Mouse (Mus musculus): ENCODE measurements around the gene Pitpnm1. TPM values are rescaled to one million over a fixed set of nuclear protein-coding genes. Genes with fewer than 3 reads are reported as not detected.
"Not testable (repeated sequence)": the region's sequence is repeated elsewhere in the genome, so short reads cannot be mapped to it uniquely, and the experiment has no call there.

Pitpnm1 gene
- polyA plus RNA-seq, 1 experiment from 2014 or later, result 13.1 TPM

- Histone ChIP-seq H3K4me2 (ENCODE audit: low read depth) (no peak overlapping the region), H3K36me3 (ENCODE audit: control insufficient read depth, insufficient read depth, low read length) (peaks cover 21% of the 10 kb centered on the region), H3K9ac (ENCODE audit: low read length) (no peak overlapping the region), H3K4me3 (ENCODE audit: low read depth, low read length) (no peak overlapping the region), H3K27me3 (ENCODE audit: control insufficient read depth, insufficient read depth, low read length) (no peaks in the 10 kb centered on the region), H3K9me3 (ENCODE audit: control insufficient read depth, low read length) (no peaks in the 10 kb centered on the region), H3K27ac (ENCODE audit: low read depth, low read length) (no peak overlapping the region), H3K4me1 (ENCODE audit: control insufficient read depth, insufficient read depth, low read length) (no peaks in the 10 kb centered on the region)
- WGBS, result 97% methylated on average over 10 of the region's 10 CpGs
- no peak for DNase-seq (ENCODE audit: low spot score)
- no peak for ATAC-seq (ENCODE audit: insufficient read depth, low FRiP score, low TSS enrichment)
These were observed 15.3 kb downstream of the Pitpnm1 start for GRCm38 (mm10) chr19:4115144-4115543.

DNA sequence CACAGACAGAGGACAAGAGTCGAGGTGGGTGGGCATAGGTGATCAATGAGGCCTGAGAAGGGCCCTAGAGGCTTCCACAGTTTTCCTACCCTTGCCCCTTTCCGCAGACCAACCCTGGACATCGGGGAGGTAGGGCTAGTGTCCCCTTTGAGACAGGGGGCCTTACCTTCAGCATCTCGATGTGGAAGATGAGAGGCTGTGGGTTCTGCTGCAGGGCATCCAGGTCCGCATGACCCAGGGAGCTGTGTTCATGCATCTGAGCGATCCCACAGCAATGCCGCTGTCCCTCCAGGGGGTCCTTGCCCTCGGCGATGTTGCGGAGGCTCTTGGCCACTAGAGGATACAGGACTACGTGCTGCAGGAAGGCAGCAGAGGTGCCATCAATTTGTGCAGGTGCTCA, 16.0 kb downstream of the Pitpnm1 start:
- H3K27me3 ChIP-seq (ENCODE audit: control insufficient read depth, insufficient read depth, low read length), result no peaks in the 10 kb centered on the region
- H3K36me3 ChIP-seq (ENCODE audit: control insufficient read depth, insufficient read depth, low read length), result peaks cover 21% of the 10 kb centered on the region
- no peak overlapping the region for H3K4me3 ChIP-seq (ENCODE audit: low read depth, low read length)
- no peaks in the 10 kb centered on the region for H3K9me3 ChIP-seq (ENCODE audit: control insufficient read depth, low read length)
- H3K9ac ChIP-seq (ENCODE audit: low read length), result no peak overlapping the region
- H3K27ac ChIP-seq (ENCODE audit: low read depth, low read length), result no peak overlapping the region
- H3K4me1 ChIP-seq (ENCODE audit: control insufficient read depth, insufficient read depth, low read length), result 0 out of 2 replicates have a peak, but pooled peaks cover 3% of the 10 kb centered on the region
- ATAC-seq (ENCODE audit: insufficient read depth, low FRiP score, low TSS enrichment), result no peak
- no peak for DNase-seq (ENCODE audit: low spot score)
- 84% methylated on average over 11 of the region's 11 CpGs for WGBS
- H3K4me2 ChIP-seq (ENCODE audit: low read depth), result no peak overlapping the region

- H3K36me3 ChIP-seq (ENCODE audit: control insufficient read depth, insufficient read depth, low read length), result peaks cover 21% of the 10 kb centered on the region
- no peaks in the 10 kb centered on the region for H3K9me3 ChIP-seq (ENCODE audit: control insufficient read depth, low read length)
- H3K4me1 ChIP-seq (ENCODE audit: control insufficient read depth, insufficient read depth, low read length), result 0 out of 2 replicates have a peak, but pooled peaks cover 3% of the 10 kb centered on the region
- H3K27ac ChIP-seq (ENCODE audit: low read depth, low read length), result no peak overlapping the region
- WGBS, result 97% methylated on average over 7 of the region's 7 CpGs
- H3K4me3 ChIP-seq (ENCODE audit: low read depth, low read length), result no peak overlapping the region
- no peak overlapping the region for H3K9ac ChIP-seq (ENCODE audit: low read length)
- DNase-seq (ENCODE audit: low spot score) (no peak), ATAC-seq (ENCODE audit: insufficient read depth, low FRiP score, low TSS enrichment) (no peak)
- H3K27me3 ChIP-seq (ENCODE audit: control insufficient read depth, insufficient read depth, low read length), result no peaks in the 10 kb centered on the region
- no peak overlapping the region for H3K4me2 ChIP-seq (ENCODE audit: low read depth)
These were observed 17.2 kb downstream of the Pitpnm1 start for GRCm38 (mm10) chr19:4117006-4117405.

DNA sequence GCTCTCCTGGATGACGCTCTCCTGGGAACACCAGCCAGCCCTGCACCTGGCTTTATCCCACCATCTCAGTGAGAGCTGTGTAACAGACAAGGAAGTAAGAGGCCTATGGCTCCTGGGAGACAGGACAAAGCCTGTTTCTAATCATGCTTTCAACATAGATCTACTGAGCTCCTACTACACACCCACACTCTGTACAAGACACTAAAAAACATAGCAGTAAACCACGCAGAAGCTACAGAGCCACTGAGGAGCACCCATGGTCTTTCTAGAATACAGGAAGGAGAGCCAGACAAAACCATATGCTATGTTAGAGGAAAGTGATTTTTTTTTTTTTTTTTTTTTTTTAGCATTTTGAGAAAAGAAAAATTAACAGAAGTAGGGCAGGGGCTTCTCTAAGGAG, 18.6 kb downstream of the Pitpnm1 start:
- Histone ChIP-seq H3K9me3 (ENCODE audit: control insufficient read depth, low read length) (no peaks in the 10 kb centered on the region), H3K27me3 (ENCODE audit: control insufficient read depth, insufficient read depth, low read length) (no peaks in the 10 kb centered on the region), H3K4me1 (ENCODE audit: control insufficient read depth, insufficient read depth, low read length) (0 out of 2 replicates have a peak, but pooled peaks cover 3% of the 10 kb centered on the region), H3K27ac (ENCODE audit: low read depth, low read length) (no peak overlapping the region), H3K36me3 (ENCODE audit: control insufficient read depth, insufficient read depth, low read length) (peaks cover 15% of the 10 kb centered on the region), H3K9ac (ENCODE audit: low read length) (no peak overlapping the region), H3K4me3 (ENCODE audit: low read depth, low read length) (no peak overlapping the region), H3K4me2 (ENCODE audit: low read depth) (no peak overlapping the region)
- ATAC-seq (ENCODE audit: insufficient read depth, low FRiP score, low TSS enrichment) (no peak), DNase-seq (ENCODE audit: low spot score) (no peak)
- WGBS, result 97% methylated on average over 2 of the region's 2 CpGs

- Histone ChIP-seq H3K4me1 (ENCODE audit: control insufficient read depth, insufficient read depth, low read length) (0 out of 2 replicates have a peak, but pooled peaks cover 3% of the 10 kb centered on the region), H3K36me3 (ENCODE audit: control insufficient read depth, insufficient read depth, low read length) (peaks cover 10% of the 10 kb centered on the region), H3K4me2 (ENCODE audit: low read depth) (no peak overlapping the region; the same call in 1 of the 2 replicates), H3K27me3 (ENCODE audit: control insufficient read depth, insufficient read depth, low read length) (no peaks in the 10 kb centered on the region), H3K4me3 (ENCODE audit: low read depth, low read length) (no peak overlapping the region), H3K27ac (ENCODE audit: low read depth, low read length) (no peak overlapping the region), H3K9me3 (ENCODE audit: control insufficient read depth, low read length) (no peaks in the 10 kb centered on the region), H3K9ac (ENCODE audit: low read length) (no peak overlapping the region)
- ATAC-seq (ENCODE audit: insufficient read depth, low FRiP score, low TSS enrichment) (no peak), DNase-seq (ENCODE audit: low spot score) (no peak)
- WGBS, result 91% methylated on average over 6 of the region's 6 CpGs
These were observed 20.1 kb downstream of the Pitpnm1 start for GRCm38 (mm10) chr19:4119716-4120487.

- Histone ChIP-seq H3K27me3 (ENCODE audit: control insufficient read depth, insufficient read depth, low read length) (no peaks in the 10 kb centered on the region), H3K4me1 (ENCODE audit: control insufficient read depth, insufficient read depth, low read length) (0 out of 2 replicates have a peak, but pooled peaks cover 3% of the 10 kb centered on the region), H3K4me3 (ENCODE audit: low read depth, low read length) (peak overlapping the region; percentile 32; the same call in 1 of the 2 replicates), H3K9ac (ENCODE audit: low read length) (no peak overlapping the region), H3K27ac (ENCODE audit: low read depth, low read length) (no peak overlapping the region), H3K4me2 (ENCODE audit: low read depth) (peak overlapping the region; percentile 38), H3K9me3 (ENCODE audit: control insufficient read depth, low read length) (no peaks in the 10 kb centered on the region), H3K36me3 (ENCODE audit: control insufficient read depth, insufficient read depth, low read length) (peaks cover 5% of the 10 kb centered on the region)
- 98% methylated on average over 2 of the region's 2 CpGs for WGBS
- no peak for DNase-seq (ENCODE audit: low spot score)
- ATAC-seq (ENCODE audit: insufficient read depth, low FRiP score, low TSS enrichment), result no peak
These were observed 20.7 kb downstream of the Pitpnm1 start for GRCm38 (mm10) chr19:4120496-4120895.

DNA sequence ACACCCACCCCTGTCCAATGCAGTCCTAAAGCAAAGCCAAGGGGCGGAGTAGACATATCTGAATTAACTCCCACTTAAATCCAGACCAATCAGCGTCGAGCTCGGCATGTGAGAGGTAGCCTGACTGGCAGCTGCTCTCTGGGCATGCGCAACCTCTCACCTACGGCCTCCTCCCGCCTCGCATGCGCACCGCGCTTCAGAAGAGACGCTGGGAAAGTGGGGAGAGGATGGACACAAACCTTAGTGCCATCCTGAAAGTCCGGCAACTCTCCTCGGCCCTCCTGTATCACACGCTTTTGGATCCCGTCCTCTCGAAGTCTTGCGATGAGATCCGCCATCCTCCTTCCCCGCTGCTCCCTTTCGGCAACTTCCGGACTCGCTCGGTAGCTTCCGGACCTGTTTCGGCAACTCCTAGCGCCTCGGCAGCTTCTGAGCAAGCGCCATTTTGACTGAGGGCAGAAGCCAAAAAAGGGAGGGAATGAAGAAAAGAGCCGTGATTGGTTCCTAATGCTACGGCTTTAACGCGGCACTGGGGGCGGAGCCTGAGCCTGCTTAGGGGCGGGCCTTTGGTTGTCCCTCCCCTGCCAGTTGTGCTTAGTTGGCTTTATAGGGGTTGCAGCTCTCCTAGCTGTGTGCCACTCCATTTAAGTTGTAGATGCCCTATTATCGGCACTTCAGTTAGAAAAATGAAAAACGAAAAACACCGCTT, 21.5 kb downstream of the Pitpnm1 start:
- 2% methylated on average over 38 of the region's 38 CpGs for WGBS
- H3K9me3 ChIP-seq (ENCODE audit: control insufficient read depth, low read length), result no peaks in the 10 kb centered on the region
- ATAC-seq (ENCODE audit: insufficient read depth, low FRiP score, low TSS enrichment) (peak; percentile 77), DNase-seq (ENCODE audit: low spot score) (peak; percentile 97)
- H3K9ac ChIP-seq (ENCODE audit: low read length), result peak overlapping the region; percentile 51
- H3K27ac ChIP-seq (ENCODE audit: low read depth, low read length), result peak overlapping the region; percentile 58
- peak overlapping the region; percentile 38 for H3K4me2 ChIP-seq (ENCODE audit: low read depth)
- H3K27me3 ChIP-seq (ENCODE audit: control insufficient read depth, insufficient read depth, low read length), result no peaks in the 10 kb centered on the region
- no peaks in the 10 kb centered on the region for H3K36me3 ChIP-seq (ENCODE audit: control insufficient read depth, insufficient read depth, low read length)
- 0 out of 2 replicates have a peak, but pooled peaks cover 3% of the 10 kb centered on the region for H3K4me1 ChIP-seq (ENCODE audit: control insufficient read depth, insufficient read depth, low read length)
- H3K4me3 ChIP-seq (ENCODE audit: low read depth, low read length), result peak overlapping the region; percentile 32

GRCm38 (mm10) chr19:4121896-4122295, 22.1 kb downstream of the Pitpnm1 start:
- not testable (repeated sequence) for H3K4me3 ChIP-seq (ENCODE audit: low read depth, low read length); H3K27me3 ChIP-seq (ENCODE audit: control insufficient read depth, insufficient read depth, low read length); DNase-seq (ENCODE audit: low spot score); H3K9ac ChIP-seq (ENCODE audit: low read length); H3K4me1 ChIP-seq (ENCODE audit: control insufficient read depth, insufficient read depth, low read length); H3K36me3 ChIP-seq (ENCODE audit: control insufficient read depth, insufficient read depth, low read length); H3K4me2 ChIP-seq (ENCODE audit: low read depth); ATAC-seq (ENCODE audit: insufficient read depth, low FRiP score, low TSS enrichment); H3K27ac ChIP-seq (ENCODE audit: low read depth, low read length); H3K9me3 ChIP-seq (ENCODE audit: control insufficient read depth, low read length)
- WGBS, result 63% methylated on average over 6 of the region's 6 CpGs
